Mouse (Mus musculus): ENCODE data around the gene Flrt2. TPM values are rescaled to one million over a fixed set of nuclear protein-coding genes. Genes with fewer than 3 reads are reported as not detected.

Gene Flrt2
- polyA plus RNA-seq, 1 experiment from 2014 or later: 19.9 TPM

GRCm38 (mm10) chr12:95744307-95744706, 52.3 kb downstream of the Flrt2 start:
- no peak overlapping the region for H3K4me3 ChIP-seq (replicated peaks; ENCODE audit: low read length)
- WGBS: 70% methylated on average over 4 of the region's 4 CpGs
- H3K36me3 ChIP-seq (ENCODE audit: control insufficient read depth, insufficient read depth, low read length): no peaks in the 10 kb centered on the region
- H3K4me1 ChIP-seq (ENCODE audit: control insufficient read depth, insufficient read depth, low read length): 0 out of 2 replicates have a peak, but pooled peaks cover 4% of the 10 kb centered on the region
- H3K9me3 ChIP-seq (replicated peaks; ENCODE audit: control insufficient read depth, low read length): no peaks in the 10 kb centered on the region
- no peak overlapping the region for H3K27ac ChIP-seq (ENCODE audit: low read length)
- H3K9ac ChIP-seq (ENCODE audit: low read length): no peak overlapping the region
- H3K4me2 ChIP-seq (ENCODE audit: low read depth, low read length): no peak overlapping the region
- no peak for ATAC-seq (ENCODE audit: insufficient read depth, low FRiP score)
- H3K27me3 ChIP-seq (ENCODE audit: control insufficient read depth, insufficient read depth, low read length): no peaks in the 10 kb centered on the region

- 51% methylated on average over 10 of the region's 10 CpGs for WGBS
- Histone ChIP-seq H3K4me1 (ENCODE audit: control insufficient read depth, insufficient read depth, low read length) (0 out of 2 replicates have a peak, but pooled peaks cover 4% of the 10 kb centered on the region), H3K27ac (ENCODE audit: low read length) (no peak overlapping the region), H3K9me3 (replicated peaks; ENCODE audit: control insufficient read depth, low read length) (no peaks in the 10 kb centered on the region), H3K36me3 (ENCODE audit: control insufficient read depth, insufficient read depth, low read length) (no peaks in the 10 kb centered on the region), H3K9ac (ENCODE audit: low read length) (no peak overlapping the region), H3K4me2 (ENCODE audit: low read depth, low read length) (no peak overlapping the region), H3K4me3 (replicated peaks; ENCODE audit: low read length) (no peak overlapping the region), H3K27me3 (ENCODE audit: control insufficient read depth, insufficient read depth, low read length) (no peaks in the 10 kb centered on the region)
- ATAC-seq (ENCODE audit: insufficient read depth, low FRiP score): no peak
Observed at GRCm38 (mm10) chr12:95746856-95747579, 55.0 kb downstream of the Flrt2 start.

GRCm38 (mm10) chr12:95748760-95749159, 56.7 kb downstream of the Flrt2 start:
- Histone ChIP-seq H3K27me3 (ENCODE audit: control insufficient read depth, insufficient read depth, low read length) (no peaks in the 10 kb centered on the region), H3K9ac (ENCODE audit: low read length) (no peak overlapping the region), H3K36me3 (ENCODE audit: control insufficient read depth, insufficient read depth, low read length) (no peaks in the 10 kb centered on the region), H3K9me3 (replicated peaks; ENCODE audit: control insufficient read depth, low read length) (no peaks in the 10 kb centered on the region), H3K4me3 (replicated peaks; ENCODE audit: low read length) (no peak overlapping the region), H3K4me1 (ENCODE audit: control insufficient read depth, insufficient read depth, low read length) (0 out of 2 replicates have a peak, but pooled peaks cover 4% of the 10 kb centered on the region), H3K4me2 (ENCODE audit: low read depth, low read length) (no peak overlapping the region), H3K27ac (ENCODE audit: low read length) (no peak overlapping the region)
- ATAC-seq (ENCODE audit: insufficient read depth, low FRiP score): no peak
- 86% methylated on average over 2 of the region's 2 CpGs for WGBS

GRCm38 (mm10) chr12:95749248-95749647, 57.2 kb downstream of the Flrt2 start:
- no peaks in the 10 kb centered on the region for H3K36me3 ChIP-seq (ENCODE audit: control insufficient read depth, insufficient read depth, low read length)
- no peak for ATAC-seq (ENCODE audit: insufficient read depth, low FRiP score)
- H3K4me3 ChIP-seq (replicated peaks; ENCODE audit: low read length): no peak overlapping the region
- H3K27ac ChIP-seq (ENCODE audit: low read length): no peak overlapping the region
- H3K9me3 ChIP-seq (replicated peaks; ENCODE audit: control insufficient read depth, low read length): no peaks in the 10 kb centered on the region
- H3K4me1 ChIP-seq (ENCODE audit: control insufficient read depth, insufficient read depth, low read length): 0 out of 2 replicates have a peak, but pooled peaks cover 2% of the 10 kb centered on the region
- H3K9ac ChIP-seq (ENCODE audit: low read length): no peak overlapping the region
- 80% methylated on average over 2 of the region's 2 CpGs for WGBS
- no peak overlapping the region for H3K4me2 ChIP-seq (ENCODE audit: low read depth, low read length)
- no peaks in the 10 kb centered on the region for H3K27me3 ChIP-seq (ENCODE audit: control insufficient read depth, insufficient read depth, low read length)

- 0 out of 2 replicates have a peak, but pooled peaks cover 5% of the 10 kb centered on the region for H3K9me3 ChIP-seq (replicated peaks; ENCODE audit: control insufficient read depth, low read length)
- H3K4me3 ChIP-seq (replicated peaks; ENCODE audit: low read length): no peak overlapping the region
- H3K4me1 ChIP-seq (ENCODE audit: control insufficient read depth, insufficient read depth, low read length): no peaks in the 10 kb centered on the region
- H3K27ac ChIP-seq (ENCODE audit: low read length): no peak overlapping the region
- no peak overlapping the region for H3K9ac ChIP-seq (ENCODE audit: low read length)
- no peaks in the 10 kb centered on the region for H3K27me3 ChIP-seq (ENCODE audit: control insufficient read depth, insufficient read depth, low read length)
- 50% methylated on average over 5 of the region's 5 CpGs for WGBS
- ATAC-seq (ENCODE audit: insufficient read depth, low FRiP score): no peak
- no peaks in the 10 kb centered on the region for H3K36me3 ChIP-seq (ENCODE audit: control insufficient read depth, insufficient read depth, low read length)
- H3K4me2 ChIP-seq (ENCODE audit: low read depth, low read length): no peak overlapping the region
Observed at GRCm38 (mm10) chr12:95759212-95759746, 67.3 kb downstream of the Flrt2 start.

GRCm38 (mm10) chr12:95765255-95765654, 73.2 kb downstream of the Flrt2 start:
- H3K4me3 ChIP-seq (replicated peaks; ENCODE audit: low read length): no peak overlapping the region
- H3K4me2 ChIP-seq (ENCODE audit: low read depth, low read length): no peak overlapping the region
- no peaks in the 10 kb centered on the region for H3K27me3 ChIP-seq (ENCODE audit: control insufficient read depth, insufficient read depth, low read length)
- no peaks in the 10 kb centered on the region for H3K4me1 ChIP-seq (ENCODE audit: control insufficient read depth, insufficient read depth, low read length)
- no peaks in the 10 kb centered on the region for H3K36me3 ChIP-seq (ENCODE audit: control insufficient read depth, insufficient read depth, low read length)
- H3K27ac ChIP-seq (ENCODE audit: low read length): no peak overlapping the region
- 0 out of 2 replicates have a peak, but pooled peaks cover 3% of the 10 kb centered on the region for H3K9me3 ChIP-seq (replicated peaks; ENCODE audit: control insufficient read depth, low read length)
- H3K9ac ChIP-seq (ENCODE audit: low read length): no peak overlapping the region
- ATAC-seq (ENCODE audit: insufficient read depth, low FRiP score): no peak
- WGBS: 84% methylated on average over 4 of the region's 4 CpGs

- H3K4me2 ChIP-seq (ENCODE audit: low read depth, low read length): no peak overlapping the region
- no peaks in the 10 kb centered on the region for H3K9me3 ChIP-seq (replicated peaks; ENCODE audit: control insufficient read depth, low read length)
- H3K27ac ChIP-seq (ENCODE audit: low read length): no peak overlapping the region
- WGBS: 83% methylated on average over 2 of the region's 2 CpGs
- no peak for ATAC-seq (ENCODE audit: insufficient read depth, low FRiP score)
- no peaks in the 10 kb centered on the region for H3K36me3 ChIP-seq (ENCODE audit: control insufficient read depth, insufficient read depth, low read length)
- no peak overlapping the region for H3K4me3 ChIP-seq (replicated peaks; ENCODE audit: low read length)
- H3K4me1 ChIP-seq (ENCODE audit: control insufficient read depth, insufficient read depth, low read length): no peaks in the 10 kb centered on the region
- H3K9ac ChIP-seq (ENCODE audit: low read length): no peak overlapping the region
- H3K27me3 ChIP-seq (ENCODE audit: control insufficient read depth, insufficient read depth, low read length): no peaks in the 10 kb centered on the region
Observed at GRCm38 (mm10) chr12:95769041-95769440, 77.0 kb downstream of the Flrt2 start.

GRCm38 (mm10) chr12:95770251-95770650, 78.2 kb downstream of the Flrt2 start:
- no peaks in the 10 kb centered on the region for H3K27me3 ChIP-seq (ENCODE audit: control insufficient read depth, insufficient read depth, low read length)
- no peak for ATAC-seq (ENCODE audit: insufficient read depth, low FRiP score)
- no peak overlapping the region for H3K27ac ChIP-seq (ENCODE audit: low read length)
- no peak overlapping the region for H3K4me2 ChIP-seq (ENCODE audit: low read depth, low read length)
- H3K4me1 ChIP-seq (ENCODE audit: control insufficient read depth, insufficient read depth, low read length): no peaks in the 10 kb centered on the region
- no peak overlapping the region for H3K9ac ChIP-seq (ENCODE audit: low read length)
- H3K36me3 ChIP-seq (ENCODE audit: control insufficient read depth, insufficient read depth, low read length): no peaks in the 10 kb centered on the region
- H3K4me3 ChIP-seq (replicated peaks; ENCODE audit: low read length): no peak overlapping the region
- WGBS: 65% methylated on average over 3 of the region's 3 CpGs
- H3K9me3 ChIP-seq (replicated peaks; ENCODE audit: control insufficient read depth, low read length): no peaks in the 10 kb centered on the region

- no peak for ATAC-seq (ENCODE audit: insufficient read depth, low FRiP score)
- Histone ChIP-seq H3K9me3 (replicated peaks; ENCODE audit: control insufficient read depth, low read length) (no peaks in the 10 kb centered on the region), H3K4me1 (ENCODE audit: control insufficient read depth, insufficient read depth, low read length) (no peaks in the 10 kb centered on the region), H3K27me3 (ENCODE audit: control insufficient read depth, insufficient read depth, low read length) (no peaks in the 10 kb centered on the region), H3K4me3 (replicated peaks; ENCODE audit: low read length) (no peak overlapping the region), H3K9ac (ENCODE audit: low read length) (no peak overlapping the region), H3K36me3 (ENCODE audit: control insufficient read depth, insufficient read depth, low read length) (no peaks in the 10 kb centered on the region), H3K27ac (ENCODE audit: low read length) (no peak overlapping the region), H3K4me2 (ENCODE audit: low read depth, low read length) (no peak overlapping the region)
- WGBS: 68% methylated on average over 1 of the region's 1 CpGs
Observed at GRCm38 (mm10) chr12:95790146-95790545, 98.1 kb downstream of the Flrt2 start.

Measured in stomach, embryonic 16.5 days (tissue).